Mouse (Mus musculus) ES-E14 (cell line): ENCODE measurements around the gene Iah1. TPM values are rescaled to one million over a fixed set of nuclear protein-coding genes. Genes with fewer than 3 reads are reported as not detected.
A peak's percentile ranks its signal among the peaks of the same experiment; 100 is the strongest.

Source experiments
- DNase-seq: peaks from one replicate; pipeline ENCODE4 v3.0.0-alpha.2; 2013; ENCODE audit warnings: low read depth, low spot score
- H3K27ac ChIP-seq: 2 replicates; pipeline ENCODE4 v1.5.1; 2012; ENCODE audit warnings: low read depth, mild to moderate bottlenecking, low read length, moderate library complexity, mixed read lengths; ENCODE audit not compliant: poor library complexity, insufficient read depth, severe bottlenecking
- H3K36me3 ChIP-seq: 2 replicates; pipeline ENCODE4 v1.6.1; 2012; ENCODE audit warnings: mild to moderate bottlenecking, low read length, moderate library complexity, mixed read lengths; ENCODE audit not compliant: control insufficient read depth, poor library complexity, insufficient read depth, severe bottlenecking
- H3K4me1 ChIP-seq, 2 experiments: fragments of 150-350 bp in 1 of 2; sonication (generic) in 1 of 2; 2 replicates each; pipeline ENCODE4 v1.6.1; 2012; ENCODE audit warnings: low read length in 2 of 2, mild to moderate bottlenecking in 1 of 2, mixed read lengths in 1 of 2; ENCODE audit not compliant: control insufficient read depth in 2 of 2, insufficient read depth in 2 of 2, poor library complexity in 1 of 2
- H3K4me3 ChIP-seq, 2 experiments: fragments of 150-350 bp in 1 of 2; sonication (generic) in 1 of 2; 2 replicates each; pipeline ENCODE4 v1.5.1; 2012; ENCODE audit warnings: low read length in 2 of 2, low read depth in 1 of 2, mild to moderate bottlenecking in 1 of 2, mixed read lengths in 1 of 2; ENCODE audit not compliant: insufficient read depth in 1 of 2, poor library complexity in 1 of 2, severe bottlenecking in 1 of 2
- H3K9ac ChIP-seq: 2 replicates; pipeline ENCODE4 v1.6.1; 2012; ENCODE audit warnings: low read depth, mild to moderate bottlenecking, low read length, mixed read lengths; ENCODE audit not compliant: poor library complexity, insufficient read depth, severe bottlenecking
- H3K9me3 ChIP-seq: fragments of 150-350 bp; sonication (generic); 2 replicates; pipeline ENCODE4 v1.6.1; 2012; ENCODE audit warnings: low read depth, mild to moderate bottlenecking, low read length; ENCODE audit not compliant: control insufficient read depth, insufficient read depth
- CHD2 ChIP-seq: IDR thresholded peaks from 2 replicates; pipeline ENCODE4 v1.6.1; 2014; ENCODE audit warnings: mild to moderate bottlenecking, low read depth, low read length, inconsistent platforms
- HCFC1 ChIP-seq: IDR thresholded peaks from 2 replicates; pipeline ENCODE4 v1.6.1; 2012; ENCODE audit warnings: low read length, inconsistent platforms, borderline replicate concordance; ENCODE audit not compliant: insufficient read depth
- MAFK ChIP-seq: IDR thresholded peaks from 2 replicates; pipeline ENCODE4 v1.6.1; 2014; ENCODE audit warnings: mild to moderate bottlenecking, low read depth, low read length, inconsistent platforms; ENCODE audit not compliant: insufficient read depth
- ZC3H11A ChIP-seq: IDR thresholded peaks from 2 replicates; pipeline ENCODE4 v1.6.1; 2012; ENCODE audit warnings: low read depth, mild to moderate bottlenecking, inconsistent platforms, low read length, borderline replicate concordance
- ZNF384 ChIP-seq: IDR thresholded peaks from 2 replicates; pipeline ENCODE4 v1.6.1; 2012; ENCODE audit warnings: low read depth, low read length, inconsistent platforms
- in situ Hi-C, 2 experiments: fragments of 600-800 bp; cut with MboI; formaldehyde crosslinking; loops; one replicate each; pipeline ENCODE4 v1.15.1; 2025; ENCODE audit warnings: low sequenced_read_pairs in 2 of 2, inconsistent platforms in 1 of 2; ENCODE audit not compliant: unreplicated experiment in 2 of 2
- total RNA-seq: library from RNA; depleted of rRNA; stranded (reverse); fragments of 300-350 nt; gene quantifications from 2 replicates; pipeline ENCODE4 v1.2.3, GENCODE M21; 2012

Iah1 gene
- total RNA-seq, 1 experiment, result 24.2 TPM

DNA sequence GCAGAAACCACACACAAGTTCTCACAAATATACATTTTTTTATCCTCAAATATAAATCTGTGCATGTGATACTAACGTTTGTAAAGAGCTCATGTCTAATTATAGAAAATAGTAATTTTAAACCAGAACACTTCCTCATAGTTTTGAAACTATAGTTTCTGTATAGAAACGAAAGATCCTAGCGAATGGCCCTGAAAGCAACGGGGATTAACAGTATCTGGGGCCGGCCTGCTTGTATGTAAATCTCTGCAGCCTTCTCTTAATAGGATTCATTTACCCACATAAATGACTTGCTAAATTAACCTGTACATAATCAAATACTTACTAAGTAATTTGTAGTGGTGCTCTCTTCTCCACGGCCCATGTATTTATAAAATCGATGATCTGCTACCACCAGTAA, 30.8 kb downstream of the Iah1 start:
- H3K4me3 ChIP-seq, result no peak overlapping the region
- H3K27ac ChIP-seq, result no peak overlapping the region
- H3K9me3 ChIP-seq, result no peaks in the 10 kb centered on the region
- in situ Hi-C loops, result no loop called here
- no peak for TF ChIP-seq HCFC1
- no peak for TF ChIP-seq ZNF384
- no peak for TF ChIP-seq MAFK
- no peak for TF ChIP-seq ZC3H11A
- no peak for TF ChIP-seq CHD2
- no peak for DNase-seq
- H3K4me1 ChIP-seq, result peaks cover 0 to 2% of the 10 kb centered on the region in 2 experiments; a peak in 1 of 4 replicates
- no peak overlapping the region for H3K9ac ChIP-seq
- no peaks in the 10 kb centered on the region; the same call in none of the 2 replicates for H3K36me3 ChIP-seq

- Histone ChIP-seq H3K9ac (no peak overlapping the region), H3K4me1 (peaks cover 0 to 2% of the 10 kb centered on the region in 2 experiments; a peak in 1 of 4 replicates), H3K36me3 (peaks cover 5% of the 10 kb centered on the region), H3K27ac (no peak overlapping the region), H3K4me3 (no peak overlapping the region), H3K9me3 (no peaks in the 10 kb centered on the region)
- no peak for DNase-seq
- no peak for TF ChIP-seq CHD2
- no peak for TF ChIP-seq ZC3H11A
- TF ChIP-seq HCFC1, result no peak
- 0 out of 2 replicates have a peak, but pooled peaks have one; percentile 5 for TF ChIP-seq ZNF384
- TF ChIP-seq MAFK, result no peak
- in situ Hi-C loops, result no loop called here
Observed at GRCm38 (mm10) chr12:21350113-21350876, 34.1 kb downstream of the Iah1 start.

GRCm38 (mm10) chr12:21353681-21354080, 37.5 kb downstream of the Iah1 start:
- H3K36me3 ChIP-seq, result peaks cover 5% of the 10 kb centered on the region
- in situ Hi-C loops, result no loop called here
- no peak overlapping the region for H3K4me3 ChIP-seq
- no peak for DNase-seq
- H3K9me3 ChIP-seq, result no peaks in the 10 kb centered on the region
- H3K9ac ChIP-seq, result no peak overlapping the region
- H3K4me1 ChIP-seq, result peaks cover 0 to 2% of the 10 kb centered on the region in 2 experiments; a peak in 1 of 4 replicates
- H3K27ac ChIP-seq, result no peak overlapping the region
- TF ChIP-seq ZNF384 (no peak), MAFK (no peak), ZC3H11A (no peak), HCFC1 (no peak)

GRCm38 (mm10) chr12:21362686-21363085, 46.5 kb downstream of the Iah1 start:
- H3K4me1 ChIP-seq, result peaks cover 0 to 4% of the 10 kb centered on the region in 2 experiments; a peak in 1 of 4 replicates
- no peaks in the 10 kb centered on the region for H3K9me3 ChIP-seq
- in situ Hi-C loops, result no loop called here
- H3K36me3 ChIP-seq, result no peaks in the 10 kb centered on the region; the same call in none of the 2 replicates
- H3K9ac ChIP-seq, result no peak overlapping the region
- no peak for DNase-seq
- H3K27ac ChIP-seq, result no peak overlapping the region
- H3K4me3 ChIP-seq, result no peak overlapping the region
- TF ChIP-seq ZNF384 (no peak), CHD2 (no peak), HCFC1 (no peak)

- H3K4me1 ChIP-seq, result peaks cover 0 to 4% of the 10 kb centered on the region in 2 experiments; a peak in 1 of 4 replicates
- TF ChIP-seq MAFK (no peak), HCFC1 (no peak), ZNF384 (no peak), ZC3H11A (no peak), CHD2 (no peak)
- in situ Hi-C loops, result no loop called here
Observed at GRCm38 (mm10) chr12:21363195-21363594, 47.0 kb downstream of the Iah1 start.

More at GRCm38 (mm10) chr12:21363195-21363594, 47.0 kb downstream of the Iah1 start:
- Histone ChIP-seq H3K9me3 (no peaks in the 10 kb centered on the region), H3K9ac (no peak overlapping the region), H3K27ac (no peak overlapping the region), H3K4me3 (no peak overlapping the region), H3K36me3 (no peaks in the 10 kb centered on the region; the same call in none of the 2 replicates)
- DNase-seq, result no peak
